In genomic region chr9:109932756-109933375, GRCm38 (mm10) we compare ENCODE assay signal across 8 mouse cellular contexts. TPM values are rescaled to one million over a fixed set of nuclear protein-coding genes. Genes with fewer than 3 reads are reported as not detected.
A peak's percentile ranks its signal among the peaks of the same experiment; 100 is the strongest.
DNase-seq lines count a peak whose midpoint lies in the region; ATAC-seq and TF ChIP-seq lines count a peak whose summit lies in the region.

No protein-coding gene starts in this region.

- peak in 1 of 3 experiments; percentile 14; a peak in 1 of 6 replicates for TF ChIP-seq CTCF in MEL (IDR thresholded peaks at IDR 0.05 in 2 of 3, conservative IDR thresholded peaks at IDR 0.05 in 1 of 3; ENCODE audit: control insufficient read depth in 1 of 3, insufficient read depth in 1 of 3, low read depth in 2 of 3, low read length in 3 of 3, poor library complexity in 1 of 3, severe bottlenecking in 1 of 3)

- no peak for TF ChIP-seq RAD21 in MEL (IDR thresholded peaks at IDR 0.05; ENCODE audit: low read depth, low read length)

- peak overlapping the region; percentile 77 for H3K9ac ChIP-seq in MEL (ENCODE audit: control insufficient read depth, low read depth, low read length, poor library complexity, severe bottlenecking)

- peaks cover 0 to 7% of the 10 kb centered on the region in 2 experiments; a peak in 3 of 4 replicates for H3K4me1 ChIP-seq in MEL (ENCODE audit: control insufficient read depth in 1 of 2, insufficient read depth in 2 of 2, low read length in 2 of 2)
- no peaks in the 10 kb centered on the region for H3K4me1 ChIP-seq in brown adipose tissue, adult 24 weeks (ENCODE audit: control insufficient read depth, insufficient read depth, insufficient read length, low read length)

- ATAC-seq in inflammation-experienced regulatory T-cells, adult 6 months: no peak

- TF ChIP-seq EP300 in MEL (IDR thresholded peaks at IDR 0.05; ENCODE audit: low read depth in 1 of 2, low read length in 2 of 2): no peak

- H3K27me3 ChIP-seq in MEL (ENCODE audit: control insufficient read depth in 1 of 2, insufficient read depth in 2 of 2, low read length in 2 of 2): no peaks in the 10 kb centered on the region

- no peaks in the 10 kb centered on the region for H3K9me3 ChIP-seq in MEL (replicated peaks; ENCODE audit: insufficient read depth, low read length)

- no peak for DNase-seq in MEL (ENCODE audit: low read depth, low spot score)
- peak; percentile 31 for DNase-seq in forelimb bud, embryonic 11.5 days (ENCODE audit: low read depth, low spot score)
- peak; percentile 79 for DNase-seq in heart, postnatal 4 days
- DNase-seq in layer of hippocampus, postnatal 25 days (ENCODE audit: extremely low spot score in 1 of 2, low spot score in 1 of 2): peak; percentile 14 to 26
- peak; percentile 80 for DNase-seq in lung, postnatal 10 days
- DNase-seq in right cerebral cortex, postnatal 10 days (ENCODE audit: low spot score in 2 of 2): peak; percentile 56 to 66

- H3K36me3 ChIP-seq in MEL (ENCODE audit: control insufficient read depth in 1 of 2, insufficient read depth in 2 of 2, low read length in 2 of 2): peaks cover 0 to 12% of the 10 kb centered on the region in 2 experiments; a peak in 2 of 4 replicates

- H3K4me3 ChIP-seq in MEL (ENCODE audit: control insufficient read depth in 1 of 2, insufficient read depth in 1 of 2, low read depth in 2 of 2, low read length in 2 of 2): peak overlapping the region; percentile 68 to 93
- H3K4me3 ChIP-seq in brown adipose tissue, adult 24 weeks (ENCODE audit: insufficient read depth, low read depth, low read length): peak overlapping the region; percentile 74

- no peak overlapping the region for H3K27ac ChIP-seq in MEL (ENCODE audit: control insufficient read depth, low read depth, low read length)
- peak overlapping the region; percentile 80 for H3K27ac ChIP-seq in brown adipose tissue, adult 24 weeks (replicated peaks; ENCODE audit: low read depth, low read length)

- TF ChIP-seq POLR2A in MEL (IDR thresholded peaks at IDR 0.05; ENCODE audit: control insufficient read depth in 1 of 2, insufficient read depth in 1 of 2, low read depth in 1 of 2, low read length in 2 of 2, poor library complexity in 1 of 2): no peak

- H3K79me2 ChIP-seq in MEL (ENCODE audit: control insufficient read depth, insufficient read depth, low read length, poor library complexity): no peaks in the 10 kb centered on the region; the same call in 1 of the 2 replicates

TF ChIP-seq in MEL, 35 proteins besides CTCF, POLR2A, EP300 and RAD21:
- TF ChIP-seq ZNF384 (IDR thresholded peaks at IDR 0.05; ENCODE audit: low read depth, low read length): no peak
- TF ChIP-seq GABPA (IDR thresholded peaks at IDR 0.05; ENCODE audit: low read depth, low read length): no peak
- no peak for TF ChIP-seq MYB (IDR thresholded peaks at IDR 0.05; ENCODE audit: low read depth, low read length)
- TF ChIP-seq KAT2A (conservative IDR thresholded peaks at IDR 0.05; ENCODE audit: low read depth, low read length): no peak
- no peak for TF ChIP-seq USF1 (IDR thresholded peaks at IDR 0.05; ENCODE audit: low read depth, low read length)
- no peak; the same call in 1 of the 2 replicates for TF ChIP-seq MAZ (IDR thresholded peaks at IDR 0.05; ENCODE audit: low read depth, low read length)
- TF ChIP-seq HCFC1 (IDR thresholded peaks at IDR 0.05; ENCODE audit: low read depth, low read length): no peak
- TF ChIP-seq ZMIZ1 (IDR thresholded peaks at IDR 0.05; ENCODE audit: low read depth, low read length): no peak
- no peak for TF ChIP-seq ETS1 (IDR thresholded peaks at IDR 0.05; ENCODE audit: low read depth, low read length)
- TF ChIP-seq ZC3H11A (IDR thresholded peaks at IDR 0.05; ENCODE audit: low read depth, low read length): no peak
- TF ChIP-seq MXI1 (IDR thresholded peaks at IDR 0.05; ENCODE audit: low read depth, low read length): no peak
- no peak for TF ChIP-seq NELFE (IDR thresholded peaks at IDR 0.05; ENCODE audit: low read depth, low read length)
- TF ChIP-seq POLR2AphosphoS5 (IDR thresholded peaks at IDR 0.05; ENCODE audit: borderline replicate concordance, low read depth, low read length): no peak

RNA-seq across cellular contexts. Expression of gene Map4, which starts 1.6 kb away (rescaled TPM):
- total RNA-seq in MEL (2012; rRNA removed): 14.5 and 20.7 TPM in 2 replicates
- 10 to 100 TPM in 1 of 2 experiments, not detected in 1; 47.8 TPM for polyA plus RNA-seq in MEL (2012; ENCODE audit: insufficient read depth in 1 of 2, insufficient read length in 2 of 2, low read depth in 1 of 2, low replicate concordance in 2 of 2, missing spikeins in 1 of 2)
- polyA plus RNA-seq in brown adipose tissue, adult 24 weeks (2012; ENCODE audit: insufficient read depth, insufficient read length, missing spikeins): 34.0 and 36.5 TPM in 2 replicates
- total RNA-seq in heart, postnatal 4 days (2021): 100 to 1,000 TPM; 282 to 291 TPM
- 100 to 1,000 TPM; 580 to 618 TPM for total RNA-seq in layer of hippocampus, postnatal 25 days (2021)
- 10 to 100 TPM; 32.9 to 44.2 (median 35.5) TPM for polyA plus RNA-seq in inflammation-experienced regulatory T-cells, adult 6 months (2017; shearing (Covaris generic))

RNA-seq across cellular contexts. Expression of gene Cdc25a, which starts 57.5 kb away (rescaled TPM):
- 50.6 and 67.4 TPM in 2 replicates for total RNA-seq in MEL (2012; rRNA removed)
- polyA plus RNA-seq in MEL (2012; ENCODE audit: insufficient read depth in 1 of 2, insufficient read length in 2 of 2, low read depth in 1 of 2, low replicate concordance in 2 of 2, missing spikeins in 1 of 2): 10 to 100 TPM; 67.2 to 79.4 TPM
- polyA plus RNA-seq in brown adipose tissue, adult 24 weeks (2012; ENCODE audit: insufficient read depth, insufficient read length, missing spikeins): 1.7 and 4.0 TPM in 2 replicates
- total RNA-seq in heart, postnatal 4 days (2021): 10 to 100 TPM; 16.3 to 17.2 TPM
- total RNA-seq in layer of hippocampus, postnatal 25 days (2021): 1 to 10 TPM; 4.3 to 5.6 TPM
- 10 to 100 TPM in 1 of 3 experiments, 1 to 10 TPM in 2; 6.2 to 10.2 (median 8.1) TPM for polyA plus RNA-seq in inflammation-experienced regulatory T-cells, adult 6 months (2017; shearing (Covaris generic))

Comparison
In these comparisons a context has a peak if more than half of its experiments do, and no peak if none do; other contexts are left out.
1. RNA of gene Map4, which starts 1.6 kb away (total RNA-seq): 580 to 618 TPM in layer of hippocampus, postnatal 25 days and 282 to 291 TPM in heart, postnatal 4 days; 14.5 to 20.7 TPM in MEL; every median in the first group is over 10 times any median in the second.